Mouse (Mus musculus) neural tube, embryonic 11.5 days (tissue): ENCODE data around the gene Banp. TPM values are rescaled to one million over a fixed set of nuclear protein-coding genes. Genes with fewer than 3 reads are reported as not detected.

ENCODE experiments used
- ATAC-seq: fragments of 200-750 bp; cut with Nextera tagmentation; 2 replicates; pipeline ENCODE4 v1.8.0; 2017; ENCODE audit warnings: moderate number of reproducible peaks, mild to moderate bottlenecking, moderate TSS enrichment, moderate library complexity; ENCODE audit not compliant: insufficient read depth, low FRiP score, low TSS enrichment
- DNase-seq: peaks from one replicate; pipeline ENCODE4 v3.0.0-alpha.2; 2015; ENCODE audit warnings: low spot score
- H3K27ac ChIP-seq: fragments of 300-500 bp; sonication (generic); 2 replicates; pipeline ENCODE4 v1.5.1; 2014; ENCODE audit warnings: low read depth, mild to moderate bottlenecking, low read length
- H3K27me3 ChIP-seq: fragments of 300-500 bp; sonication (generic); 2 replicates; pipeline ENCODE4 v1.6.1; 2014; ENCODE audit warnings: mild to moderate bottlenecking, low read length, mixed read lengths; ENCODE audit not compliant: control insufficient read depth, insufficient read depth
- H3K36me3 ChIP-seq: fragments of 300-500 bp; sonication (generic); 2 replicates; pipeline ENCODE4 v1.6.1; 2014; ENCODE audit warnings: mild to moderate bottlenecking, low read length, moderate library complexity, mixed read lengths; ENCODE audit not compliant: control insufficient read depth, insufficient read depth
- H3K4me1 ChIP-seq: fragments of 300-500 bp; sonication (generic); 2 replicates; pipeline ENCODE4 v1.6.1; 2014; ENCODE audit warnings: low read length, mixed read lengths; ENCODE audit not compliant: control insufficient read depth, insufficient read depth
- H3K4me2 ChIP-seq: fragments of 300-500 bp; sonication (generic); 2 replicates; pipeline ENCODE4 v1.6.1; 2014; ENCODE audit warnings: low read depth, mild to moderate bottlenecking, moderate library complexity
- H3K4me3 ChIP-seq: fragments of 300-500 bp; sonication (generic); 2 replicates; pipeline ENCODE4 v1.5.1; 2014; ENCODE audit warnings: low read depth, low read length
- H3K9ac ChIP-seq: fragments of 300-500 bp; sonication (generic); 2 replicates; pipeline ENCODE4 v1.6.1; 2014; ENCODE audit warnings: mild to moderate bottlenecking, low read length
- H3K9me3 ChIP-seq: fragments of 300-500 bp; sonication (generic); 2 replicates; pipeline ENCODE4 v1.6.1; 2016; ENCODE audit warnings: low read length; ENCODE audit not compliant: control insufficient read depth
- WGBS: fragments of 180-500 bp; shearing (Covaris S2); extraction: QIAGEN DNeasy Blood & Tissue Kit; methylation state at CpG from one replicate; pipeline ENCODE4 v1.1.7; 2014; 5-methylcytosine and 5-hydroxymethylcytosine counted together
- polyA plus RNA-seq: library from polyadenylated mRNA; unstranded; fragments of >200 nt; fragmentation: Nextera tagmentation; extraction: Ambion mirVana; gene quantifications from 2 replicates; pipeline ENCODE4 v1.2.1, GENCODE M21; 2014

Banp gene
- polyA plus RNA-seq, 1 experiment from 2014 or later, result 60.6 TPM

GRCm38 (mm10) chr8:122037279-122037678 is 87.7 kb downstream of the Banp start:
- peaks cover under 1% of the 10 kb centered on the region; the same call in 1 of the 2 replicates for H3K4me1 ChIP-seq
- H3K36me3 ChIP-seq, result no peaks in the 10 kb centered on the region
- H3K9me3 ChIP-seq, result no peaks in the 10 kb centered on the region
- H3K27ac ChIP-seq, result no peak overlapping the region
- WGBS, result 79% methylated on average over 7 of the region's 7 CpGs
- no peak for ATAC-seq
- no peak overlapping the region for H3K4me2 ChIP-seq
- H3K4me3 ChIP-seq, result no peak overlapping the region
- H3K27me3 ChIP-seq, result no peaks in the 10 kb centered on the region
- no peak overlapping the region for H3K9ac ChIP-seq
- DNase-seq, result no peak

DNA sequence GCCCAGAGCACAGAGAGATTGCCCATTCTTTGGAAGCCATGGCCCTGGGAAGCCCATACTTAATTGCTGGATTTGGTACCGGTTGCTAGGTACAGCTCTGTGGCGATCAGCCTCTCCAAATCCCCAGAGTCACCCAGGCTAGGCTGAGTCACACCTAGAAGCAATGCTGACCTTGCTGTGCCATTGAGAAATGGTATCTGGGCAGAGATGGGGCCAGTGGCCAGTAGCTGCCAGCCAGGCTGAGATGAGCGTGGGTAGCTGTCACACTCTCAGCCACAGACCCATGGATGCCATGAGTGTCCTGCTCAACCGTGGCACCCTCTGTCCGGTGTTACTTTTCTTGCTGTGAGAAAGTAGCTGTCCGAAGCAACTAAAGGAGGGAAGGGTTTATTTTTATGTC is 88.5 kb downstream of the Banp start:
- Histone ChIP-seq H3K4me3 (no peak overlapping the region), H3K4me1 (no peaks in the 10 kb centered on the region), H3K4me2 (no peak overlapping the region), H3K36me3 (no peaks in the 10 kb centered on the region), H3K9ac (no peak overlapping the region), H3K9me3 (no peaks in the 10 kb centered on the region), H3K27ac (no peak overlapping the region), H3K27me3 (no peaks in the 10 kb centered on the region)
- 92% methylated on average over 6 of the region's 6 CpGs for WGBS
- DNase-seq (no peak), ATAC-seq (no peak)

DNA sequence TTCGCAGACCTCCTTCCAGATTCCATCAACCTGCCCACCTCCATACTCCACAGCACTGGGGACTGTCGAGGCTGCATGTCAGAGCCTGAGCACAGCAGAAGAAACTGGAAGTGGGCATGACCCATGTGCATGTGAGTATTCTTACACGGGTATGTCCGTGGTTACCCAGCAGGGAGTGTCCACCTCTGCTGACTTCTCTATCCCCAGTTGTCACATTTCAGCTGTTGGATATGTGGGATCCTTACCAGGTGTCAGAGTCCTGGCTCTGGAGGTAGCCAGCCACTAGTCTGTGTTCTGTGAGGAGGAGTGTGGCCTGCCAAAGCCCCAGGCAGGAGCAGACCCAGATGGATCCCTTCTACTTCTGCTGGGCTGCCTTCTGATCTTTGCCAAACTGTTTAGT is 89.9 kb downstream of the Banp start:
- ATAC-seq (no peak), DNase-seq (no peak)
- H3K36me3 ChIP-seq, result no peaks in the 10 kb centered on the region
- no peak overlapping the region for H3K9ac ChIP-seq
- H3K27ac ChIP-seq, result no peak overlapping the region
- no peaks in the 10 kb centered on the region for H3K9me3 ChIP-seq
- no peaks in the 10 kb centered on the region for H3K4me1 ChIP-seq
- H3K27me3 ChIP-seq, result no peaks in the 10 kb centered on the region
- no peak overlapping the region for H3K4me2 ChIP-seq
- no peak overlapping the region for H3K4me3 ChIP-seq
- WGBS, result 85% methylated on average over 4 of the region's 4 CpGs

GRCm38 (mm10) chr8:122047206-122047870 is 97.8 kb downstream of the Banp start:
- no peak for DNase-seq
- no peaks in the 10 kb centered on the region for H3K9me3 ChIP-seq
- WGBS, result 65% methylated on average over 15 of the region's 15 CpGs

GRCm38 (mm10) chr8:122049266-122049665 is 99.7 kb downstream of the Banp start:
- no peak overlapping the region for H3K4me3 ChIP-seq
- WGBS, result 89% methylated on average over 4 of the region's 4 CpGs
- ATAC-seq (no peak), DNase-seq (no peak)
- no peak overlapping the region for H3K4me2 ChIP-seq
- no peaks in the 10 kb centered on the region for H3K9me3 ChIP-seq
- H3K36me3 ChIP-seq, result no peaks in the 10 kb centered on the region
- H3K9ac ChIP-seq, result no peak overlapping the region
- H3K27ac ChIP-seq, result no peak overlapping the region
- H3K27me3 ChIP-seq, result no peaks in the 10 kb centered on the region
- no peaks in the 10 kb centered on the region for H3K4me1 ChIP-seq

More at GRCm38 (mm10) chr8:122047206-122047870, 97.8 kb downstream of the Banp start:
- H3K4me3 ChIP-seq, result no peak overlapping the region
- no peak overlapping the region for H3K4me2 ChIP-seq
- H3K27me3 ChIP-seq, result no peaks in the 10 kb centered on the region
- H3K4me1 ChIP-seq, result no peaks in the 10 kb centered on the region
- no peak overlapping the region for H3K9ac ChIP-seq
- no peak for ATAC-seq
- H3K27ac ChIP-seq, result no peak overlapping the region
- no peaks in the 10 kb centered on the region for H3K36me3 ChIP-seq

DNA sequence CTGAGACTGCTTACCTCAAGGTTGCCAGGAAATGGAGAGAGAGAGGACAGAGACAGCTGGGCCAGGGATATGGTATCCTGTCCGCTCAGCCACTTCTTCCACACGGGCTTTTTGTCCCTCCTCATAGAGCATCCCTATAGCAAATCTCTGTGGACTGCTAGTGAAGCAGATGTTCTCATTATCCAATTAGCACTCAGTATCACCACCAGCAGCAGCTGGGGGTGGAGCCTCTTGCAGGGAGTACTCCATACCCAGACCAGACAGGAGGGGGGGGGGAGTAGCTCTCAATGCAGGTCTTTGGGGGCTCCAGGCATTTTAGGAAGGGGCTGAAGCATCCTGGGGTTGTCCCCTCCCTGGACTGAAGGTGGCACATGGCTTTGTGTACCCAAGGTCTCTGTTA is 100.4 kb downstream of the Banp start:
- WGBS, result 58% methylated on average over 2 of the region's 2 CpGs
- Histone ChIP-seq H3K9ac (no peak overlapping the region), H3K4me3 (no peak overlapping the region), H3K4me2 (no peak overlapping the region), H3K27me3 (no peaks in the 10 kb centered on the region), H3K4me1 (no peaks in the 10 kb centered on the region), H3K36me3 (no peaks in the 10 kb centered on the region), H3K27ac (no peak overlapping the region), H3K9me3 (no peaks in the 10 kb centered on the region)
- DNase-seq (no peak), ATAC-seq (no peak)

- Histone ChIP-seq H3K27ac (no peak overlapping the region), H3K9ac (no peak overlapping the region), H3K27me3 (no peaks in the 10 kb centered on the region), H3K4me1 (no peaks in the 10 kb centered on the region), H3K4me3 (no peak overlapping the region), H3K4me2 (no peak overlapping the region), H3K9me3 (no peaks in the 10 kb centered on the region), H3K36me3 (no peaks in the 10 kb centered on the region)
- no peak for DNase-seq
- ATAC-seq, result no peak
- WGBS, result 94% methylated on average over 9 of the region's 9 CpGs
These were observed 101.1 kb downstream of the Banp start for GRCm38 (mm10) chr8:122050620-122051019.

- Histone ChIP-seq H3K9me3 (no peaks in the 10 kb centered on the region), H3K4me3 (no peak overlapping the region), H3K27me3 (no peaks in the 10 kb centered on the region), H3K27ac (no peak overlapping the region), H3K9ac (no peak overlapping the region), H3K36me3 (no peaks in the 10 kb centered on the region), H3K4me1 (no peaks in the 10 kb centered on the region), H3K4me2 (no peak overlapping the region)
- ATAC-seq, result no peak
- 42% methylated on average over 10 of the region's 10 CpGs for WGBS
- DNase-seq, result peak; percentile 53
These were observed 105.8 kb downstream of the Banp start for GRCm38 (mm10) chr8:122055321-122055720.

GRCm38 (mm10) chr8:122056113-122056512 is 106.6 kb downstream of the Banp start:
- no peak overlapping the region for H3K27ac ChIP-seq
- no peaks in the 10 kb centered on the region for H3K27me3 ChIP-seq
- H3K4me2 ChIP-seq, result no peak overlapping the region
- no peak overlapping the region for H3K4me3 ChIP-seq
- WGBS, result 45% methylated on average over 1 of the region's 1 CpGs
- H3K9ac ChIP-seq, result no peak overlapping the region
- no peaks in the 10 kb centered on the region for H3K9me3 ChIP-seq
- H3K36me3 ChIP-seq, result no peaks in the 10 kb centered on the region
- DNase-seq, result no peak
- no peak for ATAC-seq
- no peaks in the 10 kb centered on the region for H3K4me1 ChIP-seq
